Mouse (Mus musculus): ENCODE results near the gene Ebi3.
A peak's percentile ranks its signal among the peaks of the same experiment; 100 is the strongest.

Gene Ebi3

GRCm38 (mm10) chr17:55958918-55959728 is 6.7 kb downstream of the Ebi3 start, which contains the start of gene Yju2:
Yju2 (plus strand) TSS chr17:55959099.
- DNase-seq = peak; percentile 97

GRCm38 (mm10) chr17:55959946-55960740 is 7.7 kb downstream of the Ebi3 start:
- DNase-seq = no peak

- DNase-seq = no peak
Measured at GRCm38 (mm10) chr17:55960791-55961190, 8.4 kb downstream of the Ebi3 start.

- DNase-seq = no peak
Measured at GRCm38 (mm10) chr17:55961631-55962030, 9.2 kb downstream of the Ebi3 start.

GRCm38 (mm10) chr17:55963171-55963570 is 10.7 kb downstream of the Ebi3 start:
- DNase-seq = no peak

GRCm38 (mm10) chr17:55964496-55964895 is 12.1 kb downstream of the Ebi3 start:
- DNase-seq = no peak

GRCm38 (mm10) chr17:55964996-55965395 is 12.6 kb downstream of the Ebi3 start:
- no peak for DNase-seq

GRCm38 (mm10) chr17:55967186-55967585 is 14.7 kb downstream of the Ebi3 start:
- DNase-seq = no peak

GRCm38 (mm10) chr17:55968210-55968609 is 15.8 kb downstream of the Ebi3 start:
- no peak for DNase-seq

GRCm38 (mm10) chr17:55969560-55969959 is 17.1 kb downstream of the Ebi3 start:
- DNase-seq = peak; percentile 79

GRCm38 (mm10) chr17:55969966-55970891 is 17.8 kb downstream of the Ebi3 start, which contains the start of gene Shd:
Shd (plus strand) TSS chr17:55970467.
- peak; percentile 87 for DNase-seq

- DNase-seq = no peak
Measured at GRCm38 (mm10) chr17:55971453-55971852, 19.0 kb downstream of the Ebi3 start.

- DNase-seq = peak; percentile 82
Measured at GRCm38 (mm10) chr17:55976255-55976862, 23.9 kb downstream of the Ebi3 start.

- no peak for DNase-seq
Measured at GRCm38 (mm10) chr17:55977301-55977700, 24.9 kb downstream of the Ebi3 start.

- peak; percentile 89 for DNase-seq
Measured at GRCm38 (mm10) chr17:55986030-55986961, 33.9 kb downstream of the Ebi3 start, which contains the start of gene Fsd1. Fsd1 (plus strand) TSS chr17:55986509.

- DNase-seq = no peak
Measured at GRCm38 (mm10) chr17:55990278-55990898, 37.9 kb downstream of the Ebi3 start.

GRCm38 (mm10) chr17:55996007-55996406 is 43.6 kb downstream of the Ebi3 start:
- DNase-seq = no peak

- peak; percentile 39 for DNase-seq
Measured at GRCm38 (mm10) chr17:55999794-56000499, 47.5 kb downstream of the Ebi3 start.

- no peak for DNase-seq
Measured at GRCm38 (mm10) chr17:56003000-56003399, 50.6 kb downstream of the Ebi3 start.
